7 mouse cellular contexts compared by ENCODE assay signal in the genomic region with DNA sequence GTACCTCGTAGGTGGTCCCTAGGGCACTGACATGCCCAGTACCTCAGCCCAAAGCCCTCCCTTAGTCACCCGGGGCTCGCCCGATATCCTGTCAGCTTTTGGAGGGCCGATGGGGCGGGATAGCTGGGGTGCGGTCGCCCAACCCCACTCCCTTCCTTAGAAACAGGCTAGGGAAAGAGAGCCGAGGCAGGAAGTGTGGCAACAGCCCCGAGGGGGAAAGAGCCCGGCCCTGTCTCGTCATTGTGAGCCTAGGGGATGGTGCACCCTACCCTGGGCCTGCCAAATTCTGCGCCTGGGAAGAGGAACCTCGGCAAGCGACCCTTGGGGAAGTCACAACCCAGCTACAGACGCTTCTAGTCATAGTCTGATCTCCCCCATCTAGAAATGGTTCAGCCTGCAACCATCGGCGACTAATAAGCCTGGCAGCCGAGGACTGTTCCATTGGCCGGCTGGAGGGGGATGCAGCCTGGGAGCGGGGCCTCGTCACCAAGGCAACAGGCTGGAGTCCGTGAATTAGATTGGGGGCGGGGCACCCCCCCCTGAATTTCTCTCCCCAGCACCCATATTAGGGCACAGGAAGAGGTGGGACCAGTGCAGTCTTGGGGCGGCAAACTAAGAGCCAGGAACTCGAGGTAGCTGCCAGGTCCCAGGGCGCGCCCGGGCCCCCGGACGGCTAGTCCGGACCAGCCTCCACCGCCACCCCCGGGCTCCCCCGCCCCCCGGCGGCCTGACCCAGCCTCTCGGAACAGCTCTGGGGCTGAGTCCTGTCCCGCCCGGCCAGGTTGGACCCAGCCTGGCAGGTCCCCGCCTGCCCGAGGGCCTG. TPM values are rescaled to one million over a fixed set of nuclear protein-coding genes. Genes with fewer than 3 reads are reported as not detected.
DNase-seq lines count a peak whose midpoint lies in the region; ATAC-seq and TF ChIP-seq lines count a peak whose summit lies in the region.

No protein-coding gene starts in this region.

- peak; percentile 97 for DNase-seq in adrenal gland, postnatal 14 days
- peak; percentile 90 for DNase-seq in embryonic facial prominence, embryonic 10.5 days (ENCODE audit: low spot score)
- DNase-seq in kidney, adult 11 months, result peak; percentile 98
- DNase-seq in limb, embryonic 10.5 days (ENCODE audit: low spot score), result peak; percentile 92

- no peaks in the 10 kb centered on the region for H3K9me3 ChIP-seq in embryonic facial prominence, embryonic 10.5 days
- H3K9me3 ChIP-seq in limb, embryonic 10.5 days (replicated peaks), result no peaks in the 10 kb centered on the region
- H3K9me3 ChIP-seq in midbrain, embryonic 12.5 days, result no peaks in the 10 kb centered on the region

- H3K4me1 ChIP-seq in embryonic facial prominence, embryonic 10.5 days, result peaks cover 95% of the 10 kb centered on the region
- H3K4me1 ChIP-seq in limb, embryonic 10.5 days, result peaks cover 86% of the 10 kb centered on the region
- peaks cover 62% of the 10 kb centered on the region for H3K4me1 ChIP-seq in midbrain, embryonic 12.5 days
- H3K4me1 ChIP-seq in small intestine, adult 2 months (ENCODE audit: control insufficient read depth, insufficient read depth, insufficient read length, low read length), result peaks cover 42% of the 10 kb centered on the region

- WGBS in embryonic facial prominence, embryonic 10.5 days, result 2% methylated on average over 42 of the region's 42 CpGs
- 5% methylated on average over 37 of the region's 42 CpGs for WGBS in limb, embryonic 10.5 days
- WGBS in midbrain, embryonic 12.5 days, result 4% methylated on average over 40 of the region's 42 CpGs
- under 1% methylated on average over 42 of the region's 42 CpGs for WGBS in small intestine, adult 2 months

- peak; percentile 43; the same call in 1 of the 2 replicates for TF ChIP-seq POLR2A in small intestine, adult 2 months (IDR thresholded peaks at IDR 0.05; ENCODE audit: low read depth, low read length)

- H3K9ac ChIP-seq in midbrain, embryonic 12.5 days (replicated peaks), result peak overlapping the region; percentile 20; the same call in 1 of the 2 replicates

- H3K27ac ChIP-seq in embryonic facial prominence, embryonic 10.5 days (replicated peaks), result peak overlapping the region; percentile 69
- H3K27ac ChIP-seq in limb, embryonic 10.5 days, result peak overlapping the region; percentile 86
- no peak overlapping the region for H3K27ac ChIP-seq in midbrain, embryonic 12.5 days (replicated peaks)
- peak overlapping the region; percentile 99 for H3K27ac ChIP-seq in small intestine, adult 2 months (ENCODE audit: insufficient read depth, low read depth, low read length)

- peak overlapping the region; percentile 73 for H3K4me3 ChIP-seq in embryonic facial prominence, embryonic 10.5 days
- H3K4me3 ChIP-seq in limb, embryonic 10.5 days, result peak overlapping the region; percentile 63
- peak overlapping the region; percentile 33 for H3K4me3 ChIP-seq in midbrain, embryonic 12.5 days
- peak overlapping the region; percentile 67 for H3K4me3 ChIP-seq in small intestine, adult 2 months (ENCODE audit: low read depth, low read length)

- no peak for TF ChIP-seq CTCF in small intestine, adult 2 months (IDR thresholded peaks at IDR 0.05; ENCODE audit: extremely low read depth, insufficient read length, insufficient replicate concordance, low read depth, low read length)

- ATAC-seq in granulocyte monocyte progenitor cell, adult 5-6 weeks (replicated peaks; ENCODE audit: poor library complexity, severe bottlenecking), result peak; percentile 45
- peak; percentile 7; the same call in 1 of the 2 replicates for ATAC-seq in midbrain, embryonic 12.5 days (ENCODE audit: low FRiP score, low read depth)

- H3K27me3 ChIP-seq in embryonic facial prominence, embryonic 10.5 days (replicated peaks; ENCODE audit: low read depth, poor library complexity, severe bottlenecking), result peaks cover 59% of the 10 kb centered on the region
- H3K27me3 ChIP-seq in limb, embryonic 10.5 days (ENCODE audit: low read depth, poor library complexity, severe bottlenecking), result peaks cover 33% of the 10 kb centered on the region
- H3K27me3 ChIP-seq in midbrain, embryonic 12.5 days, result peaks cover 80% of the 10 kb centered on the region
- no peaks in the 10 kb centered on the region for H3K27me3 ChIP-seq in small intestine, adult 2 months (ENCODE audit: control insufficient read depth, insufficient read depth, low read length)

- peak overlapping the region; percentile 98 for H3K4me2 ChIP-seq in midbrain, embryonic 12.5 days (replicated peaks)

- peaks cover 6% of the 10 kb centered on the region for H3K36me3 ChIP-seq in embryonic facial prominence, embryonic 10.5 days (replicated peaks)
- H3K36me3 ChIP-seq in limb, embryonic 10.5 days, result peaks cover 3% of the 10 kb centered on the region
- H3K36me3 ChIP-seq in midbrain, embryonic 12.5 days, result 0 out of 2 replicates have a peak, but pooled peaks cover 4% of the 10 kb centered on the region
- no peaks in the 10 kb centered on the region for H3K36me3 ChIP-seq in small intestine, adult 2 months (ENCODE audit: control insufficient read depth, insufficient read depth, low read length)

RNA-seq across cellular contexts. Expression of gene Junb, which starts 1.3 kb away (rescaled TPM):
- 58.3 and 211 TPM in 2 replicates for total RNA-seq in adrenal gland, postnatal 14 days (2021)
- 6.6 and 6.7 TPM in 2 replicates for polyA plus RNA-seq in embryonic facial prominence, embryonic 10.5 days (2016; fragmentation: Nextera tagmentation; extraction: Ambion mirVana)
- total RNA-seq in granulocyte monocyte progenitor cell, adult 5-6 weeks (2014; fragmentation: Nextera tagmentation), result 3.3 and 14.2 TPM in 2 replicates
- 39.6 and 46.0 TPM in 2 replicates for total RNA-seq in granulocyte monocyte progenitor cell, adult 5-6 weeks (2017)
- 9.9 and 14.4 TPM in 2 replicates for polyA plus RNA-seq in limb, embryonic 10.5 days (2016; fragmentation: Nextera tagmentation; extraction: Ambion mirVana)
- 6.0 and 6.5 TPM in 2 replicates for polyA plus RNA-seq in midbrain, embryonic 12.5 days (2016; fragmentation: Nextera tagmentation; extraction: Ambion mirVana)
- 122 and 329 TPM in 2 replicates for polyA plus RNA-seq in small intestine, adult 2 months (2012; rRNA removed)

RNA-seq across cellular contexts. Expression of gene Rnaseh2a, which starts 10.2 kb away (rescaled TPM):
- total RNA-seq in adrenal gland, postnatal 14 days (2021), result 88.3 and 96.4 TPM in 2 replicates
- 147 and 148 TPM in 2 replicates for polyA plus RNA-seq in embryonic facial prominence, embryonic 10.5 days (2016; fragmentation: Nextera tagmentation; extraction: Ambion mirVana)
- 116 and 172 TPM in 2 replicates for total RNA-seq in granulocyte monocyte progenitor cell, adult 5-6 weeks (2014; fragmentation: Nextera tagmentation)
- total RNA-seq in granulocyte monocyte progenitor cell, adult 5-6 weeks (2017), result 91.3 and 148 TPM in 2 replicates
- 156 and 168 TPM in 2 replicates for polyA plus RNA-seq in limb, embryonic 10.5 days (2016; fragmentation: Nextera tagmentation; extraction: Ambion mirVana)
- 91.9 and 98.7 TPM in 2 replicates for polyA plus RNA-seq in midbrain, embryonic 12.5 days (2016; fragmentation: Nextera tagmentation; extraction: Ambion mirVana)
- 14.5 and 29.1 TPM in 2 replicates for polyA plus RNA-seq in small intestine, adult 2 months (2012; rRNA removed)

RNA-seq across cellular contexts. Expression of gene Prdx2, which starts 10.4 kb away (rescaled TPM):
- total RNA-seq in adrenal gland, postnatal 14 days (2021), result 532 and 572 TPM in 2 replicates
- 1,193 and 1,272 TPM in 2 replicates for polyA plus RNA-seq in embryonic facial prominence, embryonic 10.5 days (2016; fragmentation: Nextera tagmentation; extraction: Ambion mirVana)
- total RNA-seq in granulocyte monocyte progenitor cell, adult 5-6 weeks (2014; fragmentation: Nextera tagmentation), result 210 and 303 TPM in 2 replicates
- total RNA-seq in granulocyte monocyte progenitor cell, adult 5-6 weeks (2017), result 360 and 421 TPM in 2 replicates
- polyA plus RNA-seq in limb, embryonic 10.5 days (2016; fragmentation: Nextera tagmentation; extraction: Ambion mirVana), result 1,175 and 1,260 TPM in 2 replicates
- polyA plus RNA-seq in midbrain, embryonic 12.5 days (2016; fragmentation: Nextera tagmentation; extraction: Ambion mirVana), result 1,292 and 1,309 TPM in 2 replicates
- 70.6 and 141 TPM in 2 replicates for polyA plus RNA-seq in small intestine, adult 2 months (2012; rRNA removed)

RNA-seq across cellular contexts. Expression of gene Gm49661, which starts 10.6 kb away (rescaled TPM):
- total RNA-seq in adrenal gland, postnatal 14 days (2021), result 2.1 TPM in 1 of 2 replicates, not detected in the other
- not detected in 2 replicates for polyA plus RNA-seq in embryonic facial prominence, embryonic 10.5 days (2016; fragmentation: Nextera tagmentation; extraction: Ambion mirVana)
- total RNA-seq in granulocyte monocyte progenitor cell, adult 5-6 weeks (2014; fragmentation: Nextera tagmentation), result not detected in 2 replicates
- not detected in 2 replicates for total RNA-seq in granulocyte monocyte progenitor cell, adult 5-6 weeks (2017)
- not detected in 2 replicates for polyA plus RNA-seq in limb, embryonic 10.5 days (2016; fragmentation: Nextera tagmentation; extraction: Ambion mirVana)
- not detected in 2 replicates for polyA plus RNA-seq in midbrain, embryonic 12.5 days (2016; fragmentation: Nextera tagmentation; extraction: Ambion mirVana)
- polyA plus RNA-seq in small intestine, adult 2 months (2012; rRNA removed), result 3.2 TPM in 1 of 2 replicates, not detected in the other

RNA-seq across cellular contexts. Expression of gene Hook2, which starts 10.6 kb away (rescaled TPM):
- 5.8 and 6.9 TPM in 2 replicates for total RNA-seq in adrenal gland, postnatal 14 days (2021)
- 19.5 and 20.0 TPM in 2 replicates for polyA plus RNA-seq in embryonic facial prominence, embryonic 10.5 days (2016; fragmentation: Nextera tagmentation; extraction: Ambion mirVana)
- 5.2 and 6.1 TPM in 2 replicates for total RNA-seq in granulocyte monocyte progenitor cell, adult 5-6 weeks (2014; fragmentation: Nextera tagmentation)
- total RNA-seq in granulocyte monocyte progenitor cell, adult 5-6 weeks (2017), result 5.7 and 8.2 TPM in 2 replicates
- polyA plus RNA-seq in limb, embryonic 10.5 days (2016; fragmentation: Nextera tagmentation; extraction: Ambion mirVana), result 16.0 and 19.1 TPM in 2 replicates
- 17.7 and 18.7 TPM in 2 replicates for polyA plus RNA-seq in midbrain, embryonic 12.5 days (2016; fragmentation: Nextera tagmentation; extraction: Ambion mirVana)
- 26.3 and 56.9 TPM in 2 replicates for polyA plus RNA-seq in small intestine, adult 2 months (2012; rRNA removed)
